ENCODE assay signal across 26 mouse cellular contexts in the genomic region with DNA sequence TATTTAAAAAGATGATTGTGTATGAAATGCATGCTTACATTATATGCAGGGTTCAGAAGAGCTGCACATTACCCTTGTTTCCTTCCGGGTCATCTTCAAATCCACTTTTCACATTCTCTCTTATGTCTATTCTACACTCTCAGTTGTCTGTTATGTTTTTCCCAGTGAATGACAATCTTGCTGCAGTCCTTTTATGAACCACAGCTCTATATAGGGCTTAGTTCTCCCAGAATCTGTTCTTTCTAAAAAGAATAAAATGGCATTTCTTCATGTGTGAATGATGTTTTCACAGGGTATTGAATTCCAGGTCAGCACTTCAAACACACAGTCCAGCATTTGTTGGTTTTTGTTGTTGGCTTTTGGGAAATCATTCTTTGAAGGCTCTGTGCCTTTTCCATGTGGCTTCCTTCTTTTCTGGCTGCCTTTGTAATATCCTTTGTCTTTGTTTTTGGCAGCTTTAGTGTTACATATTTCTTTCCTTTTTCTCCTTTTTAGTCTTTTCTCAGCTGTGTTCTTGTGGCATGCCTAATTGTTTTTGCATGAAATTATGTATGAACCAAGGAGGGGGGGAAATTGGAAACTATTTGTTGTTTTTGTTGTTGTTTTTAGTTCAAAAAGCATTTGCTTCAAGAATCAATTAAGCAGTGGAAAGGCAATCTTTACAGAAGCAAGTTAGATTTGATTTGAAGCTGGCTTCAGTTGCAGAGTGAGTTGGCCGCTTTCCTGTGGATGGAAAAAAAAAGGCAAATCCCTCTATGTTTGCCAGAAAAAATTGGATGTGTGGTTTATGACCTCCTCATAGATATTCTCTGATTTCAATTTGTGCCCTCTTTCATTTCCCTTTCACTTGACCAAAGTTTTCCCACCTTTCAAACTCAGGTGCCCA.
DNase-seq lines count a peak whose midpoint lies in the region; ATAC-seq and TF ChIP-seq lines count a peak whose summit lies in the region.
"Had no signal": no experiment of that assay in that cellular context is flagged by ENCODE, and none has a peak within 500 bp of the region (broad histone marks: within the 10 kb centered on the region; RNA-seq: fewer than 3 reads in every experiment).

No protein-coding gene starts in this region.

- H3K9ac ChIP-seq in embryonic facial prominence, embryonic 14.5 days (ENCODE audit: low read depth, low read length): no peak overlapping the region
- no peak overlapping the region for H3K9ac ChIP-seq in hindbrain, postnatal 0 days (replicated peaks; ENCODE audit: low read length)
- no peak overlapping the region for H3K9ac ChIP-seq in hindbrain, embryonic 14.5 days
- no peak overlapping the region for H3K9ac ChIP-seq in midbrain, postnatal 0 days (replicated peaks; ENCODE audit: low read length, poor library complexity, severe bottlenecking)
- no peak overlapping the region for H3K9ac ChIP-seq in midbrain, embryonic 13.5 days (replicated peaks)
- H3K9ac ChIP-seq in heart, embryonic 12.5 days: no peak overlapping the region
- H3K9ac ChIP-seq: embryonic facial prominence, embryonic 15.5 days; hindbrain, embryonic 13.5 days; limb, embryonic 13.5 days; liver, embryonic 12.5 days; liver, postnatal 0 days; stomach, embryonic 15.5 days had no signal

- ATAC-seq in embryonic facial prominence, embryonic 14.5 days (ENCODE audit: low read depth): no peak
- no peak for ATAC-seq in hindbrain, postnatal 0 days
- no peak for ATAC-seq in hindbrain, embryonic 14.5 days (ENCODE audit: low FRiP score)
- no peak for ATAC-seq in midbrain, postnatal 0 days (ENCODE audit: low FRiP score)
- ATAC-seq in midbrain, embryonic 13.5 days: no peak
- no peak for ATAC-seq in heart, embryonic 12.5 days (ENCODE audit: insufficient number of reproducible peaks, low FRiP score)
- ATAC-seq: inflammation-experienced regulatory T-cells, adult 6 months; liver, embryonic 12.5 days; liver, postnatal 0 days; lung, postnatal 0 days; midbrain, embryonic 16.5 days had no signal

- no peaks in the 10 kb centered on the region for H3K4me1 ChIP-seq in embryonic facial prominence, embryonic 14.5 days (ENCODE audit: control insufficient read depth, insufficient read depth, low read length)
- H3K4me1 ChIP-seq in embryonic facial prominence, embryonic 10.5 days: no peaks in the 10 kb centered on the region
- no peaks in the 10 kb centered on the region for H3K4me1 ChIP-seq in hindbrain, postnatal 0 days (ENCODE audit: insufficient read depth, low read length)
- H3K4me1 ChIP-seq in hindbrain, embryonic 14.5 days (replicated peaks; ENCODE audit: control insufficient read depth, insufficient read depth, low read length): no peaks in the 10 kb centered on the region
- no peaks in the 10 kb centered on the region for H3K4me1 ChIP-seq in midbrain, postnatal 0 days (ENCODE audit: insufficient read depth, low read length)
- H3K4me1 ChIP-seq in midbrain, embryonic 13.5 days (replicated peaks): no peaks in the 10 kb centered on the region
- H3K4me1 ChIP-seq in heart, embryonic 12.5 days (replicated peaks): no peaks in the 10 kb centered on the region
- H3K4me1 ChIP-seq: embryonic facial prominence, embryonic 15.5 days; hindbrain, embryonic 13.5 days; limb, embryonic 13.5 days; liver, embryonic 12.5 days; stomach, embryonic 15.5 days had no signal

- 71% methylated on average over 2 of the region's 2 CpGs for WGBS in embryonic facial prominence, embryonic 14.5 days
- WGBS in embryonic facial prominence, embryonic 10.5 days: 89% methylated on average over 2 of the region's 2 CpGs
- 63% methylated on average over 2 of the region's 2 CpGs for WGBS in hindbrain, postnatal 0 days
- WGBS in hindbrain, embryonic 14.5 days: 66% methylated on average over 2 of the region's 2 CpGs
- WGBS in midbrain, postnatal 0 days: 69% methylated on average over 2 of the region's 2 CpGs
- WGBS in midbrain, embryonic 13.5 days: 76% methylated on average over 2 of the region's 2 CpGs
- 84% methylated on average over 2 of the region's 2 CpGs for WGBS in heart, embryonic 12.5 days

- H3K4me2 ChIP-seq in embryonic facial prominence, embryonic 14.5 days (ENCODE audit: low read depth, low read length): no peak overlapping the region
- H3K4me2 ChIP-seq in hindbrain, postnatal 0 days (ENCODE audit: low read depth, low read length): no peak overlapping the region
- no peak overlapping the region for H3K4me2 ChIP-seq in hindbrain, embryonic 14.5 days (replicated peaks)
- H3K4me2 ChIP-seq in midbrain, postnatal 0 days (ENCODE audit: low read depth, low read length, poor library complexity, severe bottlenecking): no peak overlapping the region
- H3K4me2 ChIP-seq in midbrain, embryonic 13.5 days (replicated peaks): no peak overlapping the region
- no peak overlapping the region for H3K4me2 ChIP-seq in heart, embryonic 12.5 days
- H3K4me2 ChIP-seq: embryonic facial prominence, embryonic 15.5 days; heart, embryonic 11.5 days; hindbrain, embryonic 13.5 days; limb, embryonic 13.5 days; liver, embryonic 12.5 days; stomach, embryonic 15.5 days had no signal

- H3K27ac ChIP-seq in embryonic facial prominence, embryonic 14.5 days (replicated peaks; ENCODE audit: low read depth, low read length): no peak overlapping the region
- H3K27ac ChIP-seq in embryonic facial prominence, embryonic 10.5 days (replicated peaks): no peak overlapping the region
- no peak overlapping the region for H3K27ac ChIP-seq in hindbrain, postnatal 0 days
- no peak overlapping the region for H3K27ac ChIP-seq in hindbrain, embryonic 14.5 days
- H3K27ac ChIP-seq in midbrain, postnatal 0 days (ENCODE audit: low read depth, low read length): no peak overlapping the region
- no peak overlapping the region for H3K27ac ChIP-seq in midbrain, embryonic 13.5 days
- no peak overlapping the region for H3K27ac ChIP-seq in heart, embryonic 12.5 days (ENCODE audit: poor library complexity, severe bottlenecking)
- H3K27ac ChIP-seq: embryonic facial prominence, embryonic 15.5 days; hindbrain, embryonic 13.5 days; limb, embryonic 13.5 days; liver, embryonic 12.5 days; macrophage; stomach, embryonic 15.5 days had no signal

- no peaks in the 10 kb centered on the region for H3K36me3 ChIP-seq in embryonic facial prominence, embryonic 14.5 days (ENCODE audit: control insufficient read depth, insufficient read depth, low read length)
- no peaks in the 10 kb centered on the region for H3K36me3 ChIP-seq in embryonic facial prominence, embryonic 10.5 days (replicated peaks)
- H3K36me3 ChIP-seq in hindbrain, postnatal 0 days (ENCODE audit: insufficient read depth, low read length): no peaks in the 10 kb centered on the region
- H3K36me3 ChIP-seq in hindbrain, embryonic 14.5 days (replicated peaks; ENCODE audit: control insufficient read depth, insufficient read depth): no peaks in the 10 kb centered on the region
- no peaks in the 10 kb centered on the region for H3K36me3 ChIP-seq in midbrain, postnatal 0 days (ENCODE audit: insufficient read depth, low read length)
- H3K36me3 ChIP-seq in midbrain, embryonic 13.5 days: no peaks in the 10 kb centered on the region
- H3K36me3 ChIP-seq in heart, embryonic 12.5 days: no peaks in the 10 kb centered on the region
- H3K36me3 ChIP-seq: embryonic facial prominence, embryonic 15.5 days; hindbrain, embryonic 13.5 days; limb, embryonic 13.5 days; liver, embryonic 12.5 days; stomach, embryonic 15.5 days had no signal

- peak; percentile 29 for DNase-seq in embryonic facial prominence, embryonic 14.5 days (ENCODE audit: low spot score)
- DNase-seq in embryonic facial prominence, embryonic 10.5 days (ENCODE audit: low spot score): no peak
- peak; percentile 43 for DNase-seq in hindbrain, postnatal 0 days (ENCODE audit: low spot score)
- no peak for DNase-seq in hindbrain, embryonic 14.5 days (ENCODE audit: low spot score)
- peak; percentile 30 for DNase-seq in midbrain, postnatal 0 days (ENCODE audit: low spot score)
- DNase-seq: adrenal gland, postnatal 14 days; gastrocnemius, postnatal 25 days; heart, adult 18-20 months; heart, postnatal 4 days; kidney, adult 11 months; kidney, postnatal 14 days; layer of hippocampus, adult 9-11 months; liver, postnatal 0 days; right cerebral cortex, postnatal 25 days had no signal

- H3K9me3 ChIP-seq in embryonic facial prominence, embryonic 14.5 days (ENCODE audit: control insufficient read depth, low read length): no peaks in the 10 kb centered on the region
- 0 out of 2 replicates have a peak, but pooled peaks cover 2% of the 10 kb centered on the region for H3K9me3 ChIP-seq in embryonic facial prominence, embryonic 10.5 days
- H3K9me3 ChIP-seq in hindbrain, postnatal 0 days (ENCODE audit: low read length): no peaks in the 10 kb centered on the region
- no peaks in the 10 kb centered on the region for H3K9me3 ChIP-seq in hindbrain, embryonic 14.5 days (ENCODE audit: control insufficient read depth, low read length)
- no peaks in the 10 kb centered on the region for H3K9me3 ChIP-seq in midbrain, postnatal 0 days (ENCODE audit: low read length)
- H3K9me3 ChIP-seq in midbrain, embryonic 13.5 days: no peaks in the 10 kb centered on the region
- H3K9me3 ChIP-seq in heart, embryonic 12.5 days (replicated peaks): no peaks in the 10 kb centered on the region
- H3K9me3 ChIP-seq: embryonic facial prominence, embryonic 15.5 days; hindbrain, embryonic 13.5 days; limb, embryonic 13.5 days; liver, embryonic 12.5 days; stomach, embryonic 15.5 days had no signal

- H3K27me3 ChIP-seq in embryonic facial prominence, embryonic 14.5 days (replicated peaks; ENCODE audit: control insufficient read depth, insufficient read depth, low read length): no peaks in the 10 kb centered on the region
- H3K27me3 ChIP-seq in embryonic facial prominence, embryonic 10.5 days (replicated peaks; ENCODE audit: low read depth, poor library complexity, severe bottlenecking): no peaks in the 10 kb centered on the region
- no peaks in the 10 kb centered on the region for H3K27me3 ChIP-seq in hindbrain, postnatal 0 days (ENCODE audit: insufficient read depth, low read length)
- no peaks in the 10 kb centered on the region for H3K27me3 ChIP-seq in hindbrain, embryonic 14.5 days (ENCODE audit: control insufficient read depth, insufficient read depth, low read length)
- no peaks in the 10 kb centered on the region for H3K27me3 ChIP-seq in midbrain, postnatal 0 days (ENCODE audit: insufficient read depth, low read length)
- no peaks in the 10 kb centered on the region for H3K27me3 ChIP-seq in midbrain, embryonic 13.5 days
- no peaks in the 10 kb centered on the region for H3K27me3 ChIP-seq in heart, embryonic 12.5 days (replicated peaks)
- H3K27me3 ChIP-seq: embryonic facial prominence, embryonic 15.5 days; hindbrain, embryonic 13.5 days; limb, embryonic 13.5 days; liver, embryonic 12.5 days; stomach, embryonic 15.5 days had no signal

- no peak overlapping the region for H3K4me3 ChIP-seq in embryonic facial prominence, embryonic 14.5 days (ENCODE audit: low read depth, low read length)
- no peak overlapping the region for H3K4me3 ChIP-seq in embryonic facial prominence, embryonic 10.5 days
- no peak overlapping the region for H3K4me3 ChIP-seq in hindbrain, postnatal 0 days (ENCODE audit: low read length)
- no peak overlapping the region for H3K4me3 ChIP-seq in hindbrain, embryonic 14.5 days (replicated peaks; ENCODE audit: low read length)
- H3K4me3 ChIP-seq in midbrain, postnatal 0 days (ENCODE audit: low read depth, low read length): no peak overlapping the region
- H3K4me3 ChIP-seq in midbrain, embryonic 13.5 days (replicated peaks): no peak overlapping the region
- no peak overlapping the region for H3K4me3 ChIP-seq in heart, embryonic 12.5 days
- H3K4me3 ChIP-seq: embryonic facial prominence, embryonic 15.5 days; hindbrain, embryonic 13.5 days; limb, embryonic 13.5 days; liver, embryonic 12.5 days; stomach, embryonic 15.5 days had no signal

- TF ChIP-seq CTCF in hindbrain, postnatal 0 days (IDR thresholded peaks at IDR 0.05; ENCODE audit: low read depth): no peak
- no peak for TF ChIP-seq CTCF in midbrain, postnatal 0 days (IDR thresholded peaks at IDR 0.05)

Comparison
In these comparisons a context has a peak if more than half of its experiments do, and no peak if none do; other contexts are left out.
1. DNase-seq: peak in embryonic facial prominence, embryonic 14.5 days (single experiment), hindbrain, postnatal 0 days (single experiment) and midbrain, postnatal 0 days (single experiment); none in embryonic facial prominence, embryonic 10.5 days (single experiment) and hindbrain, embryonic 14.5 days (single experiment).